Mouse (Mus musculus) Patski (cell line): ENCODE measurements around the gene Zfand3. TPM values are rescaled to one million over a fixed set of nuclear protein-coding genes. Genes with fewer than 3 reads are reported as not detected.

Source experiments
- ATAC-seq: fragments of 100-300 bp; one replicate; pipeline ENCODE4 v1.8.0; 2021
- CTCF ChIA-PET: fragments of 350-600 bp; sonication (Branson Sonifier 250); formaldehyde crosslinking; loops from one replicate; lab custom pipeline; 2022; ENCODE audit warnings: inconsistent platforms; lab: Charles Lee
- POLR2A ChIA-PET: fragments of 350-600 bp; sonication (Branson Sonifier 250); formaldehyde crosslinking; loops from one replicate; lab custom pipeline; 2022; ENCODE audit warnings: antibody characterized with exemption, inconsistent platforms; lab: Charles Lee
- DNase-seq: peaks from one replicate; pipeline ENCODE4 v3.0.0-alpha.2; 2011; ENCODE audit warnings: low read depth, low spot score
- H3K27me3 ChIP-seq: fragments of 371-371 bp; one replicate; pipeline ENCODE4 v1.5.1; 2021
- CTCF ChIP-seq: fragments of 100-300 bp; IDR thresholded peaks from one replicate; pipeline ENCODE4 v1.5.1; 2021
- in situ Hi-C: fragments of 300-500 bp; cut with MboI; formaldehyde crosslinking; loops from 3 replicates; pipeline ENCODE4 v1.11.1; 2018; ENCODE audit warnings: low pct_unique_long_range_greater_than_20kb, mixed read lengths
- polyA plus RNA-seq: library from polyadenylated mRNA; unstranded; gene quantifications from one replicate; pipeline ENCODE4 v1.2.3, GENCODE M21; 2021

Zfand3 gene
- polyA plus RNA-seq, 1 experiment from 2014 or later: 133 TPM

GRCm38 (mm10) chr17:29979841-29980240 is 24.7 kb upstream of the Zfand3 start:
- in situ Hi-C loops: loop anchor here (5.0 to 10.0 kb wide), 4 partner anchors 42 to 475 kb away; no protein-coding TSS in a partner anchor
- DNase-seq (no peak), ATAC-seq (no peak)
- no peaks in the 10 kb centered on the region for H3K27me3 ChIP-seq
- no peak for TF ChIP-seq CTCF
- CTCF ChIA-PET: interaction anchor here (0.7 kb wide), 1 partner anchor 12 kb away, joined by 3 read pairs; no protein-coding TSS in a partner anchor
- POLR2A ChIA-PET: no interaction called here

GRCm38 (mm10) chr17:29981568-29981967 is 23.0 kb upstream of the Zfand3 start:
- ChIA-PET POLR2A (interaction anchor here (0.5 to 0.7 kb wide), 2 partner anchors 18 to 335 kb away, joined by 3 to 4 read pairs; no protein-coding TSS in a partner anchor), CTCF (no interaction called here)
- no peak for DNase-seq
- no peaks in the 10 kb centered on the region for H3K27me3 ChIP-seq
- TF ChIP-seq CTCF: no peak
- in situ Hi-C loops: no loop called here
- ATAC-seq: no peak

- POLR2A ChIA-PET: no interaction called here
- in situ Hi-C loops: no loop called here
Observed at GRCm38 (mm10) chr17:29983190-29983589, 21.3 kb upstream of the Zfand3 start.

GRCm38 (mm10) chr17:29984931-29985330 is 19.6 kb upstream of the Zfand3 start:
- in situ Hi-C loops: no loop called here

More at GRCm38 (mm10) chr17:29983190-29983589, 21.3 kb upstream of the Zfand3 start:
- DNase-seq (no peak), ATAC-seq (no peak)
- H3K27me3 ChIP-seq: no peaks in the 10 kb centered on the region
- TF ChIP-seq CTCF: no peak
- CTCF ChIA-PET: no interaction called here

GRCm38 (mm10) chr17:29985534-29985933 is 19.0 kb upstream of the Zfand3 start:
- POLR2A ChIA-PET: no interaction called here
- ATAC-seq (no peak), DNase-seq (no peak)
- in situ Hi-C loops: no loop called here
- no peaks in the 10 kb centered on the region for H3K27me3 ChIP-seq
- CTCF ChIA-PET: no interaction called here
- TF ChIP-seq CTCF: no peak

More at GRCm38 (mm10) chr17:29984931-29985330, 19.6 kb upstream of the Zfand3 start:
- TF ChIP-seq CTCF: no peak
- ATAC-seq: no peak
- H3K27me3 ChIP-seq: no peaks in the 10 kb centered on the region
- DNase-seq: no peak
- ChIA-PET CTCF (no interaction called here), POLR2A (no interaction called here)

GRCm38 (mm10) chr17:29988141-29988540 is 16.4 kb upstream of the Zfand3 start:
- H3K27me3 ChIP-seq: no peaks in the 10 kb centered on the region
- ATAC-seq: no peak
- TF ChIP-seq CTCF: no peak
- in situ Hi-C loops: no loop called here
- ChIA-PET CTCF (no interaction called here), POLR2A (interaction anchor here (0.8 kb wide), 1 partner anchor 88 kb away, joined by 3 read pairs; no protein-coding TSS in a partner anchor)
- DNase-seq: no peak

GRCm38 (mm10) chr17:29989653-29990052 is 14.9 kb upstream of the Zfand3 start:
- no peaks in the 10 kb centered on the region for H3K27me3 ChIP-seq
- DNase-seq (no peak), ATAC-seq (no peak)
- ChIA-PET CTCF (no interaction called here), POLR2A (no interaction called here)
- in situ Hi-C loops: no loop called here
- TF ChIP-seq CTCF: no peak

GRCm38 (mm10) chr17:29990136-29990535 is 14.4 kb upstream of the Zfand3 start:
- ChIA-PET CTCF (no interaction called here), POLR2A (no interaction called here)
- no peak for ATAC-seq
- in situ Hi-C loops: no loop called here
- H3K27me3 ChIP-seq: no peaks in the 10 kb centered on the region
- DNase-seq: no peak
- TF ChIP-seq CTCF: no peak

GRCm38 (mm10) chr17:29990845-29991244 is 13.7 kb upstream of the Zfand3 start:
- ATAC-seq (no peak), DNase-seq (no peak)
- no peaks in the 10 kb centered on the region for H3K27me3 ChIP-seq
- TF ChIP-seq CTCF: no peak
- CTCF ChIA-PET: interaction anchor here (0.9 kb wide), 1 partner anchor 94 kb away, joined by 3 read pairs; no protein-coding TSS in a partner anchor
- in situ Hi-C loops: no loop called here
- POLR2A ChIA-PET: no interaction called here

- DNase-seq (no peak), ATAC-seq (peak; percentile 32)
- in situ Hi-C loops: no loop called here
- no peaks in the 10 kb centered on the region for H3K27me3 ChIP-seq
- ChIA-PET CTCF (interaction anchor here (1.0 kb wide), 2 partner anchors 16 to 18 kb away, joined by 3 read pairs; no protein-coding TSS in a partner anchor), POLR2A (no interaction called here)
- TF ChIP-seq CTCF: no peak
Observed at GRCm38 (mm10) chr17:29993488-29993887, 11.0 kb upstream of the Zfand3 start.

GRCm38 (mm10) chr17:29994011-29994410 is 10.5 kb upstream of the Zfand3 start:
- no peak for TF ChIP-seq CTCF
- CTCF ChIA-PET: interaction anchor here (1.0 kb wide), 1 partner anchor 18 kb away, joined by 3 read pairs; no protein-coding TSS in a partner anchor

More at GRCm38 (mm10) chr17:29994011-29994410, 10.5 kb upstream of the Zfand3 start:
- POLR2A ChIA-PET: no interaction called here
- H3K27me3 ChIP-seq: no peaks in the 10 kb centered on the region
- in situ Hi-C loops: no loop called here
- ATAC-seq (peak; percentile 51), DNase-seq (peak; percentile 41)
